Mouse (Mus musculus): Measurements from ENCODE around the gene Gm17949.
A peak's percentile ranks its signal among the peaks of the same experiment; 100 is the strongest.

Gene Gm17949

GRCm38 (mm10) chr17:57011236-57012141, at the start of gene Gm17949, which contains the start of gene Gtf2f1:
TSS of gene Gm17949 (plus strand) at chr17:57011469.
TSS of gene Gtf2f1 (minus strand) at chr17:57011288.
- peak; percentile 99 for DNase-seq (ENCODE audit: extremely low spot score, low read depth, low spot score)

- no peak for DNase-seq (ENCODE audit: extremely low spot score, low read depth, low spot score)
These were observed 49.4 kb upstream of the Gm17949 start for GRCm38 (mm10) chr17:56961880-56962279.

DNA sequence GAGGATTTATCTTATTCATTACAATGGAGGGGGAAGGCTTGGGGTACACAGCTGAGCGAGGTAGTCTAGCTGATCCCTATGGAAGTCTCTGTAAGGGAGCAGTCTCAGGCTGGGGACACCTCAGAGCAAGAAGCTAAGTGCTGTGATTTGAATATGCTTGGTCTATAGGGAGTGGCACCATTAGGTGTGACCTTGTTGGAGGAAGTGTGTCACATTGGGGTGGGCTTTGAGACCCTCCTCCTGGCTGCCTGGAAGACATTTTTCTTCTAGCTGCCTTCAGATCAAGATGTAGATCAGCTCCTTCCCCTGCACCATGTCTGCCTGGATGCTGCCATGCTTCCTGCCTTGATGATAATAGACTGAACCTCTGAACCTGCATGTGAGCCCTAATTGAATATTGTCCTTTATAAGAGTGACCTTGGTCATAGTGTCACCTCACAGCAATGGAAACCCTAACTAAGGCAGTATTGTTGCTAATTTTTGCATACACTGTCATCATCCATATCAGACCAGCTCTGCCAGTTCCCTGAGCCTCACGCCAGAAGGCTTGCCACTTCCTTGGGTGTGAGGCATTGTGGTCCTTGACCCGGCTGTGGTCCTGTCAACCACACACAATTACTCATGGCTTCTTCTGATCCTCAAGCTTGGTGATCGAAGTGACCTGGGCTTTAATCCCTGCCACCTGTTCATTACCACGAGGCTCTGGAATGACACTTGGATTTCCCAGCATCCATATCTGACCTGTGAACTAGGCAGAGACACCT, 48.4 kb upstream of the Gm17949 start:
- DNase-seq (ENCODE audit: extremely low spot score, low read depth, low spot score) = no peak

DNA sequence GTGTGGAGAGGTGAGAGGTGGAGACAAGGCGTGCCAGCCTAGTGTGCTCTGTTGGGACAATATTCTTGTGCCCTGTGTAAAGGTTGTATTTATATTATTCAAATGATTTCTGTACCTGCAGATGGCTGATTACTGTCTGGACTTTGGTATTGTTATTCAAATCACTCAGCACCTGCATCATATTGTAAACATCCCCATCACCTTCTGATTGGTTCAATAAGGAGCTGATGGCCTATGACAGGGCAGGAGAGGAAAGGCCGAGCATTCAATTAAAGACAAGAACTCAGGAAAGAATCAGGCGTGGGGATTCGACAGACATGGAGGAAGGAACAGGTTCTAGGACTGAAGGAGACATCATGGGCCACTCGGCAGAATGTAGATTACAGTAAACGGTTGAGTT, 47.6 kb upstream of the Gm17949 start:
- no peak for DNase-seq (ENCODE audit: extremely low spot score, low read depth, low spot score)

- DNase-seq (ENCODE audit: extremely low spot score, low read depth, low spot score) = no peak
These were observed 41.9 kb upstream of the Gm17949 start for GRCm38 (mm10) chr17:56969321-56969720.

DNA sequence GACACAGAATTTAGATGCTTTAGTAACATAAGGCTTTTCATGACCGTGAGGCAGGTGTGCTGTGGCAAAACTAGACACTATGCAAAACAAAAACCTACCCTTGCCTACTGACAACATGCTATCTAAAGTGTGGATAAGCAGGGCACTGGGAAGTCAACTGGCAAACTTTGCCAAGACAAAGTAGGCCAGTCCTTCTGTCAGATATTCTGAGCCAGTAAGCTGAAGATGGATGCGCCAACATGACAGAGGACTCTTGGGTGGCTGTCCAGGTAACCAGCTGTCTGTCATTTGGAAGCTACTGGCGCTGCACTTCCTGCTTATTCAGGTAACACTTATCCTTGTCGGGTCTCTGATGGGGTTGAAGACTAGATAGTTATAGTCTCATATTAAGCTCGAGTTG, 41.2 kb upstream of the Gm17949 start:
- no peak for DNase-seq (ENCODE audit: extremely low spot score, low read depth, low spot score)

DNA sequence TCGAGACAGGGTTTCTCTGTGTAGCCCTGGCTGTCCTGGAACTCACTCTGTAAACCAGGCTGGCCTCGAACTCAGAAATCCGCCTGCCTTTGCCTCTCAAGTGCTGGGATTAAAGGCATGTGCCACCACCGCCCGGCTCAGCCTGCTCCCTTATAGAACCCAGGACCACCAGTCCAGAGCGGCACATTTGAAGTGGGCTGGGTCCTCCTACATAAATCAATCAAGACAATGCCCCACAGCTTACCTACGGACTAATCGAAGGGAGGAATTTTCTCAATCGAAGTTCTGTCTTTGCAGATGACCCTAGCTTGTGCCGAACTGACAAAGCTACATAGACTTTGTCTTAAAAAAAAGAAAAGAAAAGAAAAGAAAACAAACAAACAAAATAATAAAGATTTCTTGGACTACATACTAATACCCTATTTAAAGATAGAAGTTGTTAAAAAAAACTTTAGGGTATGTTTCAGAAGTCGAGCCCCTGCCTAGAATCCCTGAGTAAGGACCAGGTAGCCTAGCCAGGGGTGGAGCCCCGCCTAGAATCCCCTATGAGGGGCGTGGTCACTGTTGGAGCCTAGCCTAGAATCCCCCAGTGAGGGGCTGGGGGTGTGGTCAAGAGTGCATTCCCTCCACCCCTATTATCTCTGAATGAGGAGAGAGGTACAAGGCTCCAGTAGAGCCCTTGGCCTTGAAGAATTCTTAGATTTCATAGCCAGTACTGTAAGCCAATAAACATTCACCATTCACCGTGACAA, 37.1 kb upstream of the Gm17949 start:
- DNase-seq (ENCODE audit: extremely low spot score, low read depth, low spot score) = no peak

DNA sequence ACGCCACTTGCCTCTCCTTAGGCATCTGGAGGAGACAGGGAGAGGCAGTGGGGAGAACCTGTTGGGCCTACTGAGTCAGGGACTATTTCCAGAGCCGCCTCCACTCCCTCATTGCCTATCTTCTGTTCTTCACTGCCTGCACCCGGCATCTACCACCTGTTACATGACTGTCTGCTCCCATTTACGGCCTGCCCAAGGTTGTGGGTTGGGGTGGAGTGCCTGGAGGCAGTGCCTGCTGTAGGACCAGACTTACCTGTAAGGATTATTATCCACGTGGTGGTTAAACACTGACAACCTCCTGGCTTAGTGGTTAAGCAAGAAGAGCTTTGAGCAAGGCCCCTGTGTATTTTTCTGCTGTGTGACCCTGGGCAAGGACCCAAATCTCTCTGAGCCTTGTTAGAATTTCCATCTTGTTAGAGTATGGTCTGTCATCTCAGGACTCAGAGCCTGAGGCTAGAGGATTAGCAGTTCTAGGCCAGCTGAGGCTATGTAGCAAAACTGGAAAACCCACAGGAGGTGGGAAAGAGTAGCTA, 36.5 kb upstream of the Gm17949 start:
- DNase-seq (ENCODE audit: extremely low spot score, low read depth, low spot score) = no peak

DNA sequence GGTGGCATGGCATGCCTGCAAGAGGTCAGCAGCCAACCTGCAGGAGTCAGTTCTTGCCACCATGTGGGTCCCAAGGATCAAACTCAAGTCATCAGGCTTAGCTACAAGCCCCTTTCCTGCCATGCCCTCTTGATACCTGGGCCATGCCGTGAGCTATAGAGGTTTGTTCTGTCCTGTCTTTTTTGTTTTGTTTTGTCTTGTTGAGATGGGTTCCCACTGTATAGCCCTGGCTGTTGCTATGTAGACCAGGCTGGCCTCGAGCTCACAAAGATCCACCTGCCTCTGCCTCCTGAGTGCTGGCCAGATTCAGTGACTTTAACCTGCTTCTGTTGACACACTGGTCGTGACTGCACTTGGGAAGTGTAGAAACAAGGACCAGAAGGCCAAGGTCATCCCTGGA, 35.9 kb upstream of the Gm17949 start:
- no peak for DNase-seq (ENCODE audit: extremely low spot score, low read depth, low spot score)

DNA sequence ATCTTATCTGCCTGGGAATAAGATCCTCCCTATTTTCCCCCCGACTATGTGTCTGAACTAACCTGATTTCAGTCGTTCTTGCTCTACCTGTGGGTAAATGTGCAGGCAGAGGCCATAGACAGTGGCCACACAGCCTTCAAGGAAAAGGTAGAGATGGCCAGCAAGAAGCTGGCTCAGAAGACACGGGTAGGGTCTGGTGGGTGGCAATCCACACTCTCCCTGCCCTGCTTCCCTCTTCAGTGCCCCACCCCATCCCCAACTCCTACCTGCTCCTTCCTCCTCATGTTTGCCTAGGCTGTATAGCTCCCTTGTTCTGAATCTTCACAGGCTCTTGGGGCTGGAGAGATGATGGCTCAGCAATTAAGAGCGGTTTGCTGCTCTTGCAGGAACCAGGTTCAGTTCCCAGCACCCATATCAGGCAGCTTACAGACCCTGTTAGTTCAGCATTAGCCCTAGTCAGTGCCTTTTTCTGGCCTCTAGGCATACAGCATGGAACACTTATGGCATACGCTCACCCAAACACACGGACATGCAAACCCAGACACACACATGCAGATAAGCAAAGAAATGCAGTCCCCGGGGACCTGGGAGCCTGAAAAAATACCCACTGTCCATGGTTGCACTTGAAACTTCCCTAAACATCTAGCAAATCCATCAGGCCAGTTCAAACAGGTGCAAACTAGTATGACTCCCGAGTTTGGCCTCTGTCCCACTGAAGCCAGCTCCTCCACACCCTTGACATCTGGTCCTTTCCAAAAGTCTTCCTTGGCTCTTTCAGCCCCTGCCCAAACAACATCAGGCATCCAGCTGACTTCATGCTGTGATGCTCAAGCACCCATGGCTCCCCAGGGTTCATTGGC, 34.5 kb upstream of the Gm17949 start:
- DNase-seq (ENCODE audit: extremely low spot score, low read depth, low spot score) = no peak

DNA sequence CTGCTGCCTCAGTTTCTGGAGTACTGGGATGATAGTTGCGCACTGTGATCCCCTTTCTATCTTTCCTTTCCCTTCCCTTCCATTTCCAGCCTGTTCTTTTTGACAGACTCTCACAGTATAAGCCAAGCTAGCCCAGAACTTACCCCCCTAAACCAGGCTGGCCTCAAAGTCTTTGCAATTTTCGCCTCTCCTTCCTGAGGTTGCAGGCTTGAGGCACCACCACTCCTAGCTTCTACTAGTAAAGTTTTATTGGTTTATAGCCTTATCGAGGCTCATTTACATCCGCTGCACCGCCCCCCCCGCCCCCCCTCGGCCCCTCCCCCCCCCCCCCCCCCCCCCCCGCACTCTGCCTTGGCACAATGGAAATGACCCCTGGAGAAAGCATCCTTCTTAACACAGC, 31.7 kb upstream of the Gm17949 start:
- DNase-seq (ENCODE audit: extremely low spot score, low read depth, low spot score) = no peak

DNA sequence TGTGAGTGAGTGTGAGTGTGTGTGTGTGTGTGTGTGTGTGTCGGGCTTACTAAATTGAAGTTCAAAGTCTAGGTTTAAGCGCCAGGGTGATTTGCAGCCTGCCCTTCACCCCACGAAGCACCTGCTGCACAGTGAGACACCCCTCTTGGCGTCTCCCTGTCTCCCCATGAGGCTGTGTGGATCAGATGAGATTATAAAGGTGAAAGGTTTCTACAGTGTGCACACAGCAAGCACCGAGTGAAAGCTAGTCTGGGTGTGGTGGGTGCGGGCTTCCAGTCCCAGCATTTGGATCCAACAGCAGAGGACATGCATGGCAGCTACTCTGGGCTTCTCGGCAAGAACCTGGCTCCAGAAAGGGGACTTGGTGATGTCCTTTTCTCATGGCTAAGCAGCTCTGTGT, 30.2 kb upstream of the Gm17949 start:
- DNase-seq (ENCODE audit: extremely low spot score, low read depth, low spot score) = no peak

GRCm38 (mm10) chr17:56982013-56982412, 29.3 kb upstream of the Gm17949 start, which contains the start of gene Acer1:
TSS of gene Acer1 (minus strand) at chr17:56982126.
- no peak for DNase-seq (ENCODE audit: extremely low spot score, low read depth, low spot score)

DNA sequence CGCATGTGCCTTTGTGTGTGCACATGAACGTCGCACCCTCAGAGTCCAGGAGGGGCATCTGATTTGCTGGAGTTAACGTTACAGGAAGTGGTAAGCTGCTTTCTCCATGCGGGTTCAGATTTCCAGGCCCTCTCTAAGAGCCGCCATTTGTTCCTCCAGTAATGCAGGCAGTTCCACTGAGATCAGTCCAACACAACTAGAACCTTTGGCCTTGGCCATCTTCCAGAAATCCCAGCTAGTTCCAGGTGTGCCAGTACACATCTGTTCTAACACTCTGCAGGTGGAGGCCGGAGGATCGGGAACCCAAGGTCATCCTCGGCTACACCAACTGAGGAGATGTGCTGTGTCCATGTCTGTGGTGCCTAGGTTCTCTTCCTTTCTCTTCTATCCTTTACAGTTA, 26.4 kb upstream of the Gm17949 start:
- DNase-seq (ENCODE audit: extremely low spot score, low read depth, low spot score) = no peak

GRCm38 (mm10) chr17:56985656-56986055, 25.6 kb upstream of the Gm17949 start:
- DNase-seq (ENCODE audit: extremely low spot score, low read depth, low spot score) = no peak

GRCm38 (mm10) chr17:56986105-56986805, 25.0 kb upstream of the Gm17949 start:
- no peak for DNase-seq (ENCODE audit: extremely low spot score, low read depth, low spot score)

GRCm38 (mm10) chr17:56988441-56988840, 22.8 kb upstream of the Gm17949 start:
- no peak for DNase-seq (ENCODE audit: extremely low spot score, low read depth, low spot score)

GRCm38 (mm10) chr17:56988921-56989430, 22.3 kb upstream of the Gm17949 start:
- DNase-seq (ENCODE audit: extremely low spot score, low read depth, low spot score) = no peak

GRCm38 (mm10) chr17:56989467-56990114, 21.7 kb upstream of the Gm17949 start:
- DNase-seq (ENCODE audit: extremely low spot score, low read depth, low spot score) = peak; percentile 71
